Comparison of ENCODE assay signal across 29 mouse cellular contexts in genomic region chr3:103766789-103767188, GRCm38 (mm10). TPM values are rescaled to one million over a fixed set of nuclear protein-coding genes. Genes with fewer than 3 reads are reported as not detected.
DNase-seq lines count a peak whose midpoint lies in the region; ATAC-seq and TF ChIP-seq lines count a peak whose summit lies in the region.
"Had no signal": no experiment of that assay in that cellular context is flagged by ENCODE, and none has a peak within 500 bp of the region (broad histone marks: within the 10 kb centered on the region; RNA-seq: fewer than 3 reads in every experiment).

No protein-coding gene starts in this region.

- H3K27ac ChIP-seq in heart, embryonic 10.5 days, result no peak overlapping the region
- no peak overlapping the region for H3K27ac ChIP-seq in heart, embryonic 12.5 days (ENCODE audit: poor library complexity, severe bottlenecking)
- no peak overlapping the region for H3K27ac ChIP-seq in lung, postnatal 0 days (ENCODE audit: low read length)
- H3K27ac ChIP-seq: embryonic facial prominence, embryonic 13.5 days; embryonic facial prominence, embryonic 15.5 days; forebrain, embryonic 10.5 days; forebrain, embryonic 12.5 days had no signal

- WGBS in heart, embryonic 10.5 days, result 74% methylated on average over 3 of the region's 3 CpGs
- 85% methylated on average over 3 of the region's 3 CpGs for WGBS in heart, embryonic 12.5 days
- WGBS in lung, postnatal 0 days, result 71% methylated on average over 3 of the region's 3 CpGs

- peaks cover 8% of the 10 kb centered on the region; the same call in 1 of the 2 replicates for H3K4me1 ChIP-seq in heart, embryonic 10.5 days
- H3K4me1 ChIP-seq in heart, embryonic 12.5 days (replicated peaks), result peaks cover 19% of the 10 kb centered on the region
- peaks cover 12% of the 10 kb centered on the region for H3K4me1 ChIP-seq in lung, postnatal 0 days (ENCODE audit: insufficient read depth, low read depth, low read length)
- H3K4me1 ChIP-seq: forebrain, embryonic 10.5 days; forebrain, embryonic 12.5 days had no signal

- TF ChIP-seq CTCF in lung, postnatal 0 days (IDR thresholded peaks at IDR 0.05), result no peak

- H3K9ac ChIP-seq in heart, embryonic 12.5 days, result no peak overlapping the region
- H3K9ac ChIP-seq in lung, postnatal 0 days (replicated peaks; ENCODE audit: low read depth), result no peak overlapping the region
- H3K9ac ChIP-seq: embryonic facial prominence, embryonic 13.5 days; embryonic facial prominence, embryonic 15.5 days; forebrain, embryonic 12.5 days had no signal

- H3K4me3 ChIP-seq in heart, embryonic 10.5 days, result no peak overlapping the region
- no peak overlapping the region for H3K4me3 ChIP-seq in heart, embryonic 12.5 days
- H3K4me3 ChIP-seq in lung, postnatal 0 days (ENCODE audit: low read depth, low read length), result no peak overlapping the region
- H3K4me3 ChIP-seq: embryonic facial prominence, embryonic 13.5 days; embryonic facial prominence, embryonic 15.5 days; erythroblast, embryonic 14.5 days; forebrain, embryonic 10.5 days; forebrain, embryonic 12.5 days had no signal

- DNase-seq in heart, adult 11 months, result peak; percentile 85
- no peak for DNase-seq in heart, embryonic 10.5 days (ENCODE audit: low spot score)
- DNase-seq in heart, adult 8-10 months (ENCODE audit: low spot score), result peak; percentile 44
- DNase-seq in lung, postnatal 0 days (ENCODE audit: low spot score), result peak; percentile 57
- DNase-seq in lung, adult 18-20 months, result no peak
- DNase-seq: adrenal gland, adult 2 months; adrenal gland, postnatal 10 days; adrenal gland, postnatal 25 days; cerebellum, adult 11 months; cerebellum, adult 18-20 months; cerebellum, adult 8-10 months; cerebellum, adult 9-11 months; cerebellum, postnatal 14 days; cerebellum, postnatal 36 days; embryo, embryonic 11 days had no signal

- H3K36me3 ChIP-seq in heart, embryonic 10.5 days, result peaks cover 46% of the 10 kb centered on the region
- H3K36me3 ChIP-seq in heart, embryonic 12.5 days, result peaks cover 42% of the 10 kb centered on the region
- H3K36me3 ChIP-seq in lung, postnatal 0 days (ENCODE audit: insufficient read depth, low read length), result peaks cover 26% of the 10 kb centered on the region

- H3K4me2 ChIP-seq in heart, embryonic 12.5 days, result no peak overlapping the region
- no peak overlapping the region for H3K4me2 ChIP-seq in lung, postnatal 0 days (replicated peaks; ENCODE audit: low read depth, low read length)
- H3K4me2 ChIP-seq: embryonic facial prominence, embryonic 13.5 days; embryonic facial prominence, embryonic 15.5 days; forebrain, embryonic 12.5 days had no signal

- peak; percentile 81 for TF ChIP-seq EP300 in lung, postnatal 0 days (IDR thresholded peaks at IDR 0.05)

- no peaks in the 10 kb centered on the region for H3K27me3 ChIP-seq in heart, embryonic 10.5 days (ENCODE audit: insufficient read depth, poor library complexity, severe bottlenecking)
- H3K27me3 ChIP-seq in heart, embryonic 12.5 days (replicated peaks), result no peaks in the 10 kb centered on the region
- no peaks in the 10 kb centered on the region for H3K27me3 ChIP-seq in lung, postnatal 0 days (replicated peaks; ENCODE audit: insufficient read depth, low read length)
- H3K27me3 ChIP-seq: embryonic facial prominence, embryonic 13.5 days; embryonic facial prominence, embryonic 15.5 days; forebrain, embryonic 12.5 days had no signal

- no peaks in the 10 kb centered on the region for H3K9me3 ChIP-seq in heart, embryonic 10.5 days
- no peaks in the 10 kb centered on the region for H3K9me3 ChIP-seq in heart, embryonic 12.5 days (replicated peaks)
- H3K9me3 ChIP-seq in lung, postnatal 0 days (ENCODE audit: low read length), result no peaks in the 10 kb centered on the region
- H3K9me3 ChIP-seq: embryonic facial prominence, embryonic 13.5 days; embryonic facial prominence, embryonic 15.5 days; forebrain, embryonic 10.5 days; forebrain, embryonic 12.5 days had no signal

- no peak for ATAC-seq in heart, embryonic 12.5 days (ENCODE audit: insufficient number of reproducible peaks, low FRiP score)
- peak; percentile 52 for ATAC-seq in lung, postnatal 0 days
- ATAC-seq: forebrain, embryonic 14.5 days had no signal

RNA-seq across cellular contexts. Expression of gene Hipk1, which starts 24.6 kb away (rescaled TPM):
- polyA plus RNA-seq in heart, embryonic 10.5 days (2016; fragmentation: Nextera tagmentation; extraction: Ambion mirVana), result 8.2 and 9.5 TPM in 2 replicates
- 100 to 1,000 TPM in 1 of 4 experiments, 10 to 100 TPM in 3; 83.0 to 105 (median 93.9) TPM for total RNA-seq in heart, adult 8-10 months (2022)
- polyA plus RNA-seq in heart, embryonic 12.5 days (2016; fragmentation: Nextera tagmentation; extraction: Ambion mirVana), result 13.5 and 14.9 TPM in 2 replicates
- polyA plus RNA-seq in lung, postnatal 0 days (2015; fragmentation: Nextera tagmentation; extraction: Ambion mirVana), result 13.8 and 14.1 TPM in 2 replicates

RNA-seq across cellular contexts. Expression of gene Gm10964, which starts 27.6 kb away (rescaled TPM):
- not detected in 2 replicates for polyA plus RNA-seq in heart, embryonic 10.5 days (2016; fragmentation: Nextera tagmentation; extraction: Ambion mirVana)
- not detected for total RNA-seq in heart, adult 8-10 months (2022)
- polyA plus RNA-seq in heart, embryonic 12.5 days (2016; fragmentation: Nextera tagmentation; extraction: Ambion mirVana), result not detected in 2 replicates
- polyA plus RNA-seq in lung, postnatal 0 days (2015; fragmentation: Nextera tagmentation; extraction: Ambion mirVana), result not detected in 2 replicates
- total RNA-seq: adrenal gland, adult 2 months; adrenal gland, postnatal 10 days; adrenal gland, postnatal 25 days; adrenal gland, postnatal 4 days; common myeloid progenitor, adult 5-6 weeks; ES-E14; MEL had no signal
- polyA plus RNA-seq: adrenal gland, adult 2 months; brain, embryonic 14.5 days; C2C12; embryonic facial prominence, embryonic 11.5 days; embryonic facial prominence, embryonic 13.5 days; embryonic facial prominence, embryonic 15.5 days; erythroblast, embryonic 14.5 days; forebrain, embryonic 10.5 days; forebrain, embryonic 12.5 days; forebrain, embryonic 14.5 days had no signal

RNA-seq across cellular contexts. Expression of gene Olfml3, which starts 29.0 kb away (rescaled TPM):
- polyA plus RNA-seq in heart, embryonic 10.5 days (2016; fragmentation: Nextera tagmentation; extraction: Ambion mirVana), result 14.1 and 15.4 TPM in 2 replicates
- total RNA-seq in heart, adult 8-10 months (2022), result 1 to 10 TPM; 4.4 to 5.2 (median 5.0) TPM
- polyA plus RNA-seq in heart, embryonic 12.5 days (2016; fragmentation: Nextera tagmentation; extraction: Ambion mirVana), result 19.5 and 20.5 TPM in 2 replicates
- polyA plus RNA-seq in lung, postnatal 0 days (2015; fragmentation: Nextera tagmentation; extraction: Ambion mirVana), result 98.3 and 105 TPM in 2 replicates

RNA-seq across cellular contexts. Expression of gene Dclre1b, which starts 42.5 kb away (rescaled TPM):
- polyA plus RNA-seq in heart, embryonic 10.5 days (2016; fragmentation: Nextera tagmentation; extraction: Ambion mirVana), result 25.7 and 25.8 TPM in 2 replicates
- 1 to 10 TPM; 5.3 to 9.6 (median 7.2) TPM for total RNA-seq in heart, adult 8-10 months (2022)
- polyA plus RNA-seq in heart, embryonic 12.5 days (2016; fragmentation: Nextera tagmentation; extraction: Ambion mirVana), result 18.1 and 19.8 TPM in 2 replicates
- 15.6 and 18.0 TPM in 2 replicates for polyA plus RNA-seq in lung, postnatal 0 days (2015; fragmentation: Nextera tagmentation; extraction: Ambion mirVana)

RNA-seq across cellular contexts. Expression of gene Ap4b1, which starts 42.5 kb away (rescaled TPM):
- 20.3 and 20.8 TPM in 2 replicates for polyA plus RNA-seq in heart, embryonic 10.5 days (2016; fragmentation: Nextera tagmentation; extraction: Ambion mirVana)
- 10 to 100 TPM; 14.0 to 16.6 (median 15.9) TPM for total RNA-seq in heart, adult 8-10 months (2022)
- polyA plus RNA-seq in heart, embryonic 12.5 days (2016; fragmentation: Nextera tagmentation; extraction: Ambion mirVana), result 16.2 and 16.5 TPM in 2 replicates
- polyA plus RNA-seq in lung, postnatal 0 days (2015; fragmentation: Nextera tagmentation; extraction: Ambion mirVana), result 15.1 and 16.3 TPM in 2 replicates

Comparison
In these comparisons a context has a peak if more than half of its experiments do, and no peak if none do; other contexts are left out.
1. DNase-seq: peak in heart, adult 11 months (single experiment), heart, adult 8-10 months (single experiment) and lung, postnatal 0 days (single experiment); none in heart, embryonic 10.5 days (single experiment) and lung, adult 18-20 months (0 of 2).